Mouse (Mus musculus): ENCODE measurements around the gene Slc36a4.
A peak's percentile ranks its signal among the peaks of the same experiment; 100 is the strongest.

Slc36a4 gene

GRCm38 (mm10) chr9:15709599-15710381, at the start of gene Slc36a4:
Slc36a4 (plus strand) TSS chr9:15709738.
- peak; percentile 68 to 73 for DNase-seq

GRCm38 (mm10) chr9:15664606-15665005, 44.9 kb upstream of the Slc36a4 start:
- DNase-seq = no peak

GRCm38 (mm10) chr9:15669452-15669851, 40.1 kb upstream of the Slc36a4 start:
- DNase-seq = no peak

- no peak for DNase-seq
These were observed 39.5 kb upstream of the Slc36a4 start for GRCm38 (mm10) chr9:15670002-15670527.

- no peak for DNase-seq
These were observed 37.3 kb upstream of the Slc36a4 start for GRCm38 (mm10) chr9:15672251-15672650.

- DNase-seq = peak; percentile 39 to 48
These were observed 27.6 kb upstream of the Slc36a4 start for GRCm38 (mm10) chr9:15681855-15682466.

GRCm38 (mm10) chr9:15685215-15685614, 24.3 kb upstream of the Slc36a4 start:
- DNase-seq = peak; percentile 40 to 52

- DNase-seq = no peak
These were observed 22.2 kb upstream of the Slc36a4 start for GRCm38 (mm10) chr9:15687358-15687757.

- DNase-seq = no peak
These were observed 15.7 kb upstream of the Slc36a4 start for GRCm38 (mm10) chr9:15693847-15694246.

GRCm38 (mm10) chr9:15694989-15695388, 14.5 kb upstream of the Slc36a4 start:
- no peak for DNase-seq

- no peak for DNase-seq
These were observed 3.8 kb upstream of the Slc36a4 start for GRCm38 (mm10) chr9:15705706-15706105.

- DNase-seq = no peak
These were observed 449 bp upstream of the Slc36a4 start for GRCm38 (mm10) chr9:15708979-15709598.

GRCm38 (mm10) chr9:15710821-15711565, 1.5 kb downstream of the Slc36a4 start:
- DNase-seq = no peak

- no peak for DNase-seq
These were observed 2.1 kb downstream of the Slc36a4 start for GRCm38 (mm10) chr9:15711676-15712075.

- DNase-seq = no peak
These were observed 5.3 kb downstream of the Slc36a4 start for GRCm38 (mm10) chr9:15714792-15715191.

GRCm38 (mm10) chr9:15715193-15715989, 5.9 kb downstream of the Slc36a4 start:
- DNase-seq = no peak

- no peak for DNase-seq
These were observed 7.8 kb downstream of the Slc36a4 start for GRCm38 (mm10) chr9:15717363-15717762.

- no peak for DNase-seq
These were observed 8.8 kb downstream of the Slc36a4 start for GRCm38 (mm10) chr9:15718295-15718694.

- no peak for DNase-seq
These were observed 10.1 kb downstream of the Slc36a4 start for GRCm38 (mm10) chr9:15719594-15719993.

GRCm38 (mm10) chr9:15720556-15720955, 11.0 kb downstream of the Slc36a4 start:
- DNase-seq = no peak

GRCm38 (mm10) chr9:15721226-15721833, 11.8 kb downstream of the Slc36a4 start:
- no peak for DNase-seq

GRCm38 (mm10) chr9:15722506-15722905, 13.0 kb downstream of the Slc36a4 start:
- no peak for DNase-seq
